Mouse (Mus musculus): ENCODE measurements around the gene P4hb. TPM values are rescaled to one million over a fixed set of nuclear protein-coding genes. Genes with fewer than 3 reads are reported as not detected.
A peak's percentile ranks its signal among the peaks of the same experiment; 100 is the strongest.

Gene P4hb
- polyA plus RNA-seq, 1 experiment from 2014 or later = 289 TPM

- ATAC-seq (ENCODE audit: low FRiP score) = no peak
Measured at GRCm38 (mm10) chr11:120576365-120576981, 3.4 kb upstream of the P4hb start.

DNA sequence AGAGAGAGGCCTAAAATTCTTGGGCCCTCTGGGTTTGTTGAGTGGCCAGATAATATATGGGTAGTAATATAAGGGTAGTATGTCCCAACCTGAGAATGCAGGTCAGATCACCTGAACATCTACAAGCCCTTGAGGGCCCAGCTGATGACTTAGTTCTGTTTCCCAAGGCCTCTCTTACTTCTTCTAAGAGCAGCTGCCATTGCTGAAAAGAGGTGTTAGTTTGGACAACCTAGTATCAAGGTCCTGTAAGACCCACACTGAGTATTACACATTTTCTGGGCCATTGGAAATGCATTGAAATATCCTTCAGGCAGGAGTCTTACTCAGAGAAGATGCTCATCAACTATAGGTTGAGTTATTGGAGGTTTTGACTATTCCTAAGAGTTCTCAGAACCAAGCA, 2.9 kb upstream of the P4hb start:
- Histone ChIP-seq H3K27ac (no peak overlapping the region), H3K4me2 (no peak overlapping the region), H3K27me3 (no peaks in the 10 kb centered on the region), H3K36me3 (peaks cover 35% of the 10 kb centered on the region), H3K4me1 (replicated peaks) (peaks cover 47% of the 10 kb centered on the region), H3K4me3 (no peak overlapping the region), H3K9me3 (no peaks in the 10 kb centered on the region), H3K9ac (peak overlapping the region; percentile 35; the same call in 1 of the 2 replicates)
- ATAC-seq (ENCODE audit: low FRiP score) = no peak

More at GRCm38 (mm10) chr11:120576365-120576981, 3.4 kb upstream of the P4hb start:
- Histone ChIP-seq H3K4me1 (replicated peaks) (peaks cover 41% of the 10 kb centered on the region), H3K36me3 (peaks cover 31% of the 10 kb centered on the region), H3K9ac (peak overlapping the region; percentile 35; the same call in 1 of the 2 replicates), H3K4me3 (no peak overlapping the region), H3K4me2 (no peak overlapping the region), H3K27ac (no peak overlapping the region), H3K27me3 (no peaks in the 10 kb centered on the region), H3K9me3 (no peaks in the 10 kb centered on the region)
- WGBS = 87% methylated on average over 3 of the region's 3 CpGs

GRCm38 (mm10) chr11:120575046-120575445, 2.0 kb upstream of the P4hb start:
- Histone ChIP-seq H3K36me3 (peaks cover 44% of the 10 kb centered on the region), H3K4me1 (replicated peaks) (peaks cover 43% of the 10 kb centered on the region), H3K4me2 (no peak overlapping the region), H3K4me3 (no peak overlapping the region), H3K27me3 (no peaks in the 10 kb centered on the region), H3K9me3 (no peaks in the 10 kb centered on the region), H3K27ac (no peak overlapping the region), H3K9ac (peak overlapping the region; percentile 86; the same call in 1 of the 2 replicates)
- no peak for ATAC-seq (ENCODE audit: low FRiP score)
- WGBS = 95% methylated on average over 2 of the region's 2 CpGs

DNA sequence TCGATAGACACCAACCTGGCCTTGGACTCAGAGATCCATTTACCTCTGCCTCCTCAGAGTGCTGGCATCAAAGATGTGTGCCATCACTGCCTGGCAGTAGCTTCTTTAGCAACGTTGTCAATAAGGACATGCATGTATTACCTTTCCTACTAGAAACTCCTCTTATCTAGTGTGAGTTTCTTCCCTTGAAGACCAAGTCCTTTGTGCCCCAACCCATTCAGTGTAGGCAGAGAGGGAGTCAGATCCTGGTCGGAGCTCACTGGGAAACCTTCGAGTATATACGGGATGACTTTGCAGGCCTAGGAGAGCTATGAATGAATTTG, 1.2 kb upstream of the P4hb start:
- WGBS = 48% methylated on average over 5 of the region's 5 CpGs

DNA sequence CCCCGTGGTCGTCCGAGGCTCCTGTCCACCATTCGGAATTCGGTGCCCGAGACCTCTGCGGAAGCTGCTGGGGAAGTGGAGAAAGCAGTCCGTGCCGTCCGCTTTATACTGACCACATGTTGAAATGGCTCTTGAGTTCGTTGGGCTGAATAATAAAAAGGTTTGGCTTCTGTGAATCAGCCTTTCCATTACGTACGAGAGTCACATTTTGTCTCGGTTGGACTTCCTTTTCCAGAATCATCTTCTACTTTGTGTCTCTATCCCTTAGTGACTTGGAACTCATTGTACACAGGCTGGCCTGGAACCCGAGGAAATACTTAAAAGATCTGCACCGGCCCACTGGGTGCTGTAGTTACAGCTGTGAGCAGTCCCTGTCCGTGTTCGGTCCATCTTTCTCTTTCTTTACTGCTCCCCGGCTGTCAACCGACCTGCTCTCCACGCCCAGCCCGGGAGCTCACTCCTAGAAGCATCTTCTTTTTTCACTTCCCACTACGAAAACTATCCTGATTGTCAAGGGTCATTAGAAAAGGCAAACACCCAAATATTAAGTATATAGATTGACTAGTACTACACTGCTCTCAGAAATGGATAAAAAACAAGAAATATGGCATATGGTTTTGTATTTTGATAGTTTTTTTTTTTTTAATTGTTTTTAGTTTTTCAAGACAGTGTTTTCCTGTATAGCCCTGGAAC, 678 bp upstream of the P4hb start:
- Histone ChIP-seq H3K9me3 (no peaks in the 10 kb centered on the region), H3K9ac (peak overlapping the region; percentile 86), H3K4me3 (peak overlapping the region; percentile 96), H3K4me2 (peak overlapping the region; percentile 91), H3K36me3 (peaks cover 40% of the 10 kb centered on the region), H3K4me1 (replicated peaks) (peaks cover 30% of the 10 kb centered on the region), H3K27me3 (no peaks in the 10 kb centered on the region), H3K27ac (peak overlapping the region; percentile 89)
- under 1% methylated on average over 23 of the region's 23 CpGs for WGBS
- no peak for ATAC-seq (ENCODE audit: low FRiP score)

More for the DNA sequence above, 1.2 kb upstream of the P4hb start:
- Histone ChIP-seq H3K9me3 (no peaks in the 10 kb centered on the region), H3K27ac (no peak overlapping the region), H3K27me3 (no peaks in the 10 kb centered on the region), H3K36me3 (peaks cover 43% of the 10 kb centered on the region), H3K4me2 (peak overlapping the region; percentile 91), H3K9ac (peak overlapping the region; percentile 86), H3K4me3 (peak overlapping the region; percentile 96), H3K4me1 (replicated peaks) (peaks cover 35% of the 10 kb centered on the region)
- ATAC-seq (ENCODE audit: low FRiP score) = no peak

GRCm38 (mm10) chr11:120572417-120572751, 669 bp downstream of the P4hb start:
- peaks cover 40% of the 10 kb centered on the region for H3K36me3 ChIP-seq
- ATAC-seq (ENCODE audit: low FRiP score) = peak; percentile 43; the same call in 1 of the 2 replicates

DNA sequence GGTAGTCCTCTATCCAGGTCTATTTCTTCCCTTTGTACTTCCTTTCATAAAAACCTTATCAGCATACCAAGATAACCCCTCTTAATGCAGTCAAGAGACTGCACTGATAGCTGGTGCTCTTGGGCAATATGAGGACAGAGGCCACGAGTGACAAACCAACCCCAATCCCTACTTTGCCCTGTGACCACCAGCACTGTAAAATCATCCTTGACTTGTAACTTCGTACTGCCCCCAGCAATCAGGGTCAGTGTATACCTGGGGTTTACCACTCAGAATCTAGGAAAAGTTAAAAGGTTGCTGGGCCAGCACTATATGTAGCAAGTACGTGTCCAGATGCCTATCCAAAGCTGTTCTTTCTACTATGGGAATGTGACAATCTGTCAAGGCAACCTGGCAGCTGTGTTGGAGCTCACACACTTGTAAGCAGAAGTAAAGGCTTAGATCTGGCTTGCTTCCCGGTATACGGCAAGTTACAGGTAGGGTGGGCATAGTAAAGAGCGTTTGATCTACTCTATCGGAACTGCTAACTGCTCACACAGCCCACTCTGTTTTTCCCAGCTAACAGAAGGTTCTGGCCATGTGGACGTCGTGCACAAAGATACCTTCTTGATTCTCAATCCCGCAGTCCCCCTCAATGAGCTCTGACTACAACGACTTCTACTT, 1.2 kb downstream of the P4hb start:
- Histone ChIP-seq H3K27ac (peak overlapping the region; percentile 89), H3K4me3 (peak overlapping the region; percentile 96), H3K9me3 (no peaks in the 10 kb centered on the region), H3K4me1 (replicated peaks) (peaks cover 28% of the 10 kb centered on the region), H3K27me3 (no peaks in the 10 kb centered on the region), H3K9ac (peak overlapping the region; percentile 95), H3K36me3 (peaks cover 41% of the 10 kb centered on the region), H3K4me2 (peak overlapping the region; percentile 75)
- 16% methylated on average over 11 of the region's 11 CpGs for WGBS
- no peak for ATAC-seq (ENCODE audit: low FRiP score)

More at GRCm38 (mm10) chr11:120572417-120572751, 669 bp downstream of the P4hb start:
- Histone ChIP-seq H3K4me1 (replicated peaks) (peaks cover 28% of the 10 kb centered on the region), H3K4me2 (peak overlapping the region; percentile 75), H3K9me3 (no peaks in the 10 kb centered on the region), H3K27ac (peak overlapping the region; percentile 89), H3K9ac (peak overlapping the region; percentile 95), H3K4me3 (peak overlapping the region; percentile 96), H3K27me3 (no peaks in the 10 kb centered on the region)
- WGBS = under 1% methylated on average over 23 of the region's 24 CpGs

- Histone ChIP-seq H3K9me3 (no peaks in the 10 kb centered on the region), H3K27me3 (no peaks in the 10 kb centered on the region), H3K9ac (peak overlapping the region; percentile 95), H3K4me3 (peak overlapping the region; percentile 96), H3K27ac (no peak overlapping the region), H3K36me3 (peaks cover 48% of the 10 kb centered on the region), H3K4me1 (replicated peaks) (peaks cover 28% of the 10 kb centered on the region), H3K4me2 (peak overlapping the region; percentile 75)
- 86% methylated on average over 3 of the region's 3 CpGs for WGBS
- no peak for ATAC-seq (ENCODE audit: low FRiP score)
Measured at GRCm38 (mm10) chr11:120571122-120571521, 1.9 kb downstream of the P4hb start.

DNA sequence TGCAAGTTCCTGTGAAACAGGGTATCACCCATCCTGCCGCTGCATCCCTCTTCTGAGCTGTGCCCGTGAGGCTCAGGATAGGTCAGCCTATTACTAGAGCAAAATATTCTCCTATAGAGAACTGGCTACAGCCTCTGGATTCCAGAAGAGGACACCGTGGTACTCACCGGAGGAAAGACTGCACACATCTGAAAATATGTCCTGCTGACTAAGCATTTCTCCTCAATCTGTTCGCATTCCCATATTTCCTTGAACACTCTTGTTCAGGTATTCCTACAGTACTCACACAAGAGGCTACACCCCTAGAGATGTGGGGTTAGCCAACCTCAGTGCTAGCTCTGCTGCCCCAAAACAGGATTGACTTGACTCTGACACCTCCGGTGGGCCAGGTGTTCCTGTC, 4.7 kb downstream of the P4hb start:
- Histone ChIP-seq H3K27me3 (no peaks in the 10 kb centered on the region), H3K4me2 (no peak overlapping the region), H3K36me3 (peaks cover 76% of the 10 kb centered on the region), H3K9me3 (no peaks in the 10 kb centered on the region), H3K9ac (no peak overlapping the region), H3K27ac (no peak overlapping the region), H3K4me1 (replicated peaks) (peaks cover 16% of the 10 kb centered on the region), H3K4me3 (no peak overlapping the region)
- ATAC-seq (ENCODE audit: low FRiP score) = no peak
- WGBS = 92% methylated on average over 6 of the region's 6 CpGs

DNA sequence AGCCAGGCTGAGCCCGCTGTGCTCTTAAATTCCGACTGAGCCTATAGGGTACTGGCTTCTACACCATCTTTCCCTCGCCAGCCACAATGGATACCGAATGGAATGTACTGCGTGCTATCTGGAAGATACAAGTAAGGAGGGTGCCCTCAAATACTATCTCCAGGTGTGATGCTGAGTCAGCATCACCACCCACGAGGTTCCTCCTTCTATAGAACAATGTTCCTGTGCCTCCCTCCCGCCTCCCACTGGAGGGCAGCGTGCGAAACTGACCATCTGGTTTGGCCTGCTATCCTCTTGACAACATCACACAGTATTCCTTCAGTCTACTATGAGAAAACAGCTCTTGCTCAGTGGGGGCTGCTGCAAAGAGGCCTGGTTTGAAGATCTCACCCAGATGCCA, 7.9 kb downstream of the P4hb start:
- Histone ChIP-seq H3K4me3 (no peak overlapping the region), H3K4me1 (replicated peaks) (no peaks in the 10 kb centered on the region), H3K36me3 (peaks cover 95% of the 10 kb centered on the region), H3K9ac (no peak overlapping the region), H3K27me3 (no peaks in the 10 kb centered on the region), H3K4me2 (no peak overlapping the region), H3K9me3 (no peaks in the 10 kb centered on the region), H3K27ac (no peak overlapping the region)
- whole genome bisulfite sequencing = 87% methylated on average over 9 of the region's 9 CpGs
- no peak for ATAC-seq (ENCODE audit: low FRiP score)

- Histone ChIP-seq H3K9ac (no peak overlapping the region), H3K9me3 (no peaks in the 10 kb centered on the region), H3K4me1 (replicated peaks) (no peaks in the 10 kb centered on the region), H3K4me2 (no peak overlapping the region), H3K27ac (no peak overlapping the region), H3K4me3 (no peak overlapping the region), H3K27me3 (no peaks in the 10 kb centered on the region), H3K36me3 (peaks cover 92% of the 10 kb centered on the region)
- 96% methylated on average over 13 of the region's 13 CpGs for WGBS
- ATAC-seq (ENCODE audit: low FRiP score) = no peak
Measured at GRCm38 (mm10) chr11:120562949-120563348, 10.1 kb downstream of the P4hb start.

DNA sequence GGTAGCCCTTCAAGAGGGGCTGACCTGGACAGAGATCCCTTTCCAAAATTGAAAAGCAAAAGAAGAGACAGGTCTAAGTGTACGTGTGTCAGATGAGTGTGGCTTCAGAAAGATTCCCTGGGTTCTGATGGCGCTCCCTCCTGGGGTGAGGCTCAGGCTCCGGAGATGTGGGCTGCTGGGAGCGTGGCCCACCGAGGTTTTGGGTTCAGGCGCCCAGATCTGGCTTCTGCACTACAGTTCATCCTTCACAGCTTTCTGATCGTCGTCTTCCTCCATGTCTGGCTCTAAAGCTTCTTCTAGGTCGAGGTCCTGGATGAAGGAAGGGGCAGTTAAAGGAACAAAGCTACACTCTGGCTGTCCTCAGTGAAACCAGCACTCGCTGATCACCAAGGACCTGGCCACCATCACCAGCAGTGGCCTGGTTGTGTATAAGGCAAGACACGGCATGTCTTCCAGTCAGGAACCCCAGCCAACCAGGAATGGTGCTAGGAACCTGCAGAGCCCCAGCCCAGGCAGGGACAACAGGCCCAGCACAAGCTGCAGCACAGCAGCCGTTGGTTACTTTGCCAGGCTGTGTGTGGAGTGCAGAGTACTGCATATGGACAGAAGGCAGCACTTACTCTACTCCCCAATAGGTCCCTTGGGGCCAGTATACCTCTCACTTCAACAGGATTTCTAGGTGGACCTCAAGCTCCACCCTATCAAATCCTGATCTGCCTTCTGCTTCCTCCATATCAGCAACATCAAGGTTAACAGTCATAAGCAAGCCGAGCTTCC, 11.9 kb downstream of the P4hb start:
- WGBS = 92% methylated on average over 13 of the region's 13 CpGs

More for the DNA sequence above, 11.9 kb downstream of the P4hb start:
- Histone ChIP-seq H3K27ac (no peak overlapping the region), H3K9me3 (peaks cover 4% of the 10 kb centered on the region; the same call in 1 of the 2 replicates), H3K4me1 (replicated peaks) (no peaks in the 10 kb centered on the region), H3K27me3 (no peaks in the 10 kb centered on the region), H3K36me3 (peaks cover 74% of the 10 kb centered on the region), H3K4me2 (no peak overlapping the region), H3K4me3 (no peak overlapping the region), H3K9ac (no peak overlapping the region)
- no peak for ATAC-seq (ENCODE audit: low FRiP score)
